Mouse (Mus musculus) limb, embryonic 13.5 days (tissue): ENCODE results near the gene Dnaja3. TPM values are rescaled to one million over a fixed set of nuclear protein-coding genes. Genes with fewer than 3 reads are reported as not detected.

Experiments used
- ATAC-seq: fragments of 200-750 bp; cut with Nextera tagmentation; 2 replicates; pipeline ENCODE4 v1.8.0; 2017; ENCODE audit warnings: low read depth, moderate number of reproducible peaks, moderate TSS enrichment; ENCODE audit not compliant: low FRiP score
- H3K27ac ChIP-seq: fragments of 300-500 bp; sonication (generic); 2 replicates; pipeline ENCODE4 v1.5.1; 2015; ENCODE audit warnings: inconsistent platforms, mild to moderate bottlenecking, moderate library complexity
- H3K27me3 ChIP-seq: fragments of 300-500 bp; sonication (generic); 2 replicates; pipeline ENCODE4 v1.6.1; 2015; ENCODE audit warnings: mild to moderate bottlenecking, inconsistent platforms
- H3K36me3 ChIP-seq: fragments of 300-500 bp; sonication (generic); 2 replicates; pipeline ENCODE4 v1.6.1; 2015; ENCODE audit warnings: inconsistent platforms, mild to moderate bottlenecking, moderate library complexity
- H3K4me1 ChIP-seq: fragments of 300-500 bp; sonication (generic); 2 replicates; pipeline ENCODE4 v1.6.1; 2015; ENCODE audit warnings: inconsistent platforms
- H3K4me2 ChIP-seq: fragments of 300-500 bp; sonication (generic); replicated peaks from 2 replicates; pipeline ENCODE4 v1.6.1; 2015; ENCODE audit warnings: inconsistent platforms, mild to moderate bottlenecking, moderate library complexity
- H3K4me3 ChIP-seq: fragments of 300-500 bp; sonication (generic); 2 replicates; pipeline ENCODE4 v1.5.1; 2015; ENCODE audit warnings: moderate library complexity, mild to moderate bottlenecking, inconsistent platforms
- H3K9ac ChIP-seq: fragments of 300-500 bp; sonication (generic); 2 replicates; pipeline ENCODE4 v1.6.1; 2015; ENCODE audit warnings: mild to moderate bottlenecking, inconsistent platforms
- H3K9me3 ChIP-seq: fragments of 300-500 bp; sonication (generic); 2 replicates; pipeline ENCODE4 v1.6.1; 2016; ENCODE audit warnings: inconsistent platforms
- WGBS: fragments of 180-500 bp; shearing (Covaris S2); methylation state at CpG from one replicate; pipeline ENCODE4 v1.1.7; 2015; 5-methylcytosine and 5-hydroxymethylcytosine counted together
- polyA plus RNA-seq: library from polyadenylated mRNA; unstranded; fragments of >200 nt; fragmentation: Nextera tagmentation; extraction: Ambion mirVana; gene quantifications from 2 replicates; pipeline ENCODE4 v1.2.1, GENCODE M21; 2015

Gene Dnaja3
- polyA plus RNA-seq, 1 experiment from 2014 or later = 60.0 TPM

DNA sequence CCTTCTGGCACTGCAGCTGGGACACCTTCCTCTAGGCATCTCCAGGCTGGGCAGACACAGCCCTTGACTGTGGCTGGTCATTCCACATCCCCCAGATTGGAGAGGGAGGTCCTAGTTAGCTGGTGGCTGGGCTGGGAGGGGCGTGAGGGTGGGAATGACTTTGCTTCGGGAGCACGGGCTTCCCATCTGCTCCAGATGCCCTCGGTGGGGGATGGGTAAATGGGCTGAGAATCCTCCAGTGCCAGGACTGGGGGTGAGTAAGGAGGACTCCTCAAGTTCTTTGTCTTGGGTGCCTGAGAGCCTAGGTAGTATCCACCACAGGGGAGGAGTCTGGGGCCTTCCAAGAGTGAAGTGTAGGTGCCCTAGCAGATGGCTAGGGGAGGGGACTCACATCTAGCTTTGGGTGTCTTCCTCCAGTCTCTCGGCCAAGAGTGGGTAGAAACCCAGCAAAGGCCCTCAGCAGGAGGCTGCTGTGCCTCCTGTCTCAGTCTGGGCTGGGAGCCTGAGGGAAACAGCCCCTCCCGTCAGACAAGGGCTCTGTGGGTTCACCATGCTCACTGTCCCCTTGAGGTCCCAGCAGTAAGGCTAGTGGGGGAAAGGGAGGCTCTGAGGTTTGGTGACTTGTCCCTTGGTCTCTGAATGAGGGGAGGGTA is 40.8 kb upstream of the Dnaja3 start:
- H3K4me1 ChIP-seq = peaks cover 89% of the 10 kb centered on the region

DNA sequence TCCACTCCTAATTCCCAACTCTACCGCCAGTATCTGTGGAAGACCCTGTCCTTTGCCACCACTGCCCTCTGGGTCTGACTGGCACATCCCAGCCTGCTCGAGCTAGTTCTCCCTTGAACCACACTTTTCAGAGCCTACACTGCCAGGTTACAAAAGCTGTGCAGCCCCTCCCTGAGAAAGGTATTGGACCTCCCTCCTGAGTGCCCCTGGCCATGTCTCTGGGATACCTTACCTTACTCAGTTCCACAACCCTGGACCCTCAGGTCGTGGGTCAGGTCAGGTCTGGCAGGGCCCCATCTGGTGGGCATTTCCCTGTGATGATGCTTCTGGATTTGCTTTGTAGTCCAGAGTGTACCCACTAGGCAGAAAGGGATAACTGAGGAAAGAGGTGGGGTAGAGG is 40.2 kb upstream of the Dnaja3 start:
- no peak overlapping the region for H3K4me2 ChIP-seq
- H3K27ac ChIP-seq = peak overlapping the region; percentile 67; the same call in 1 of the 2 replicates
- 84% methylated on average over 3 of the region's 3 CpGs for WGBS
- no peaks in the 10 kb centered on the region for H3K9me3 ChIP-seq
- ATAC-seq = no peak
- no peak overlapping the region for H3K4me3 ChIP-seq
- H3K4me1 ChIP-seq = peaks cover 95% of the 10 kb centered on the region
- H3K27me3 ChIP-seq = no peaks in the 10 kb centered on the region
- H3K36me3 ChIP-seq = peaks cover 2% of the 10 kb centered on the region; the same call in 1 of the 2 replicates
- H3K9ac ChIP-seq = no peak overlapping the region

More for the DNA sequence above, 40.8 kb upstream of the Dnaja3 start:
- Histone ChIP-seq H3K9me3 (no peaks in the 10 kb centered on the region), H3K4me3 (peak overlapping the region; percentile 90; the same call in 1 of the 2 replicates), H3K4me2 (peak overlapping the region; percentile 100), H3K9ac (peak overlapping the region; percentile 57), H3K27me3 (no peaks in the 10 kb centered on the region), H3K36me3 (peaks cover 2% of the 10 kb centered on the region; the same call in 1 of the 2 replicates), H3K27ac (peak overlapping the region; percentile 67)
- 22% methylated on average over 6 of the region's 6 CpGs for WGBS
- ATAC-seq = no peak

DNA sequence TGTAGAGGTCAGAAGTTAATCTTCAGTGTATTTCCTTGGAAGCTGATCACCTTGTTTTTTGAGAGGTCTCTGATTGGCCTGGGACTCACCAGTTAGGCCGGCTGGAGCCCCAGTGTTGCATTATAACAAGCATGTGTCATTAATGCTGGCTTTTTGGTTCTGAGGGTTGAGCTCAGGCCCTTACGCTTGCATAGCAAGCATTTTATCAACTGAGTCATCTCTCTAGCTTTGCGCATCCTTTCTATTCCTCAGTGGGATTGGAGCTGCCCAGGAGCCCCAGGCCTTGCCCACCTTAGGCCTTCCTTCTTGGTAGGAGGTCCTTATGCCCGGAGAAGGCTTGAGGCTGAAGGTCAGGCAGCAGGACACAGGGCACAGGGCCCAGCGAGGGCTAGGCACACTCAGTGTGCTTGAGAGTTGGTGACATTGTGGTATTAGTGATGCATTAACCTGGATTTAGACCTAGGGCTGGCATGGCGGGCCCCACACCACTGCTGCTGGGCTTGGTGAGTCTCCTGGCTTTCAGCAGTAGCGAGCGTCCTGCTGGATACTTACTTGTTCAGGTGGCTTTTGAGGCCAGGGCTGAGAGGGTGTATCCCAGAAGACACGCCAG is 39.0 kb upstream of the Dnaja3 start:
- H3K4me2 ChIP-seq = 0 out of 2 replicates have a peak overlapping the region, but pooled peaks have one; percentile 11
- WGBS = 68% methylated on average over 9 of the region's 9 CpGs
- H3K36me3 ChIP-seq = peaks cover 2% of the 10 kb centered on the region; the same call in 1 of the 2 replicates
- H3K4me1 ChIP-seq = peaks cover 100% of the 10 kb centered on the region
- no peaks in the 10 kb centered on the region for H3K27me3 ChIP-seq
- peak overlapping the region; percentile 55; the same call in 1 of the 2 replicates for H3K27ac ChIP-seq
- H3K9ac ChIP-seq = 0 out of 2 replicates have a peak overlapping the region, but pooled peaks have one; percentile 19
- no peak for ATAC-seq
- H3K9me3 ChIP-seq = no peaks in the 10 kb centered on the region
- no peak overlapping the region for H3K4me3 ChIP-seq

DNA sequence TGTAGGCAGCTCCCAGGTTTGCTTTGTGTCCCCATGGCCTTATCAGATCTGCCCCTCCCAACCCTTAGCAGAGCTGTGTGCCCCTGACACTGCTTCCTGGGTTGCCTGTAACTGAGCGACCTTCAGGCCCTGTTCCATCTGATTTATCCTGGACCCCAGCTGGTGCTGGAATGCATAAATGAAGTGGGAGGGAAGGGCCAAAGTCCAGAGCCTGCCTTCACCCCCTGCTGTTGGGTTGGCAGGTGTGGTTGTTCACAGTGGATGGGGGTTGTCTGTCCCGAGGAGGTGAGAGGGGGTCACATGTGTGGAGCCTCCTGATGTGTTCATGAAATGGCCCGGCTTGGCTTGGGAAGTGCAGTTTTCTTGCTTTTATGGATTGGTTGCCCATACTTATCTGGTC is 37.6 kb upstream of the Dnaja3 start:
- Histone ChIP-seq H3K9me3 (no peaks in the 10 kb centered on the region), H3K9ac (peak overlapping the region; percentile 56), H3K27me3 (no peaks in the 10 kb centered on the region), H3K4me3 (no peak overlapping the region), H3K4me2 (peak overlapping the region; percentile 57), H3K27ac (peak overlapping the region; percentile 92), H3K36me3 (peaks cover 2% of the 10 kb centered on the region; the same call in 1 of the 2 replicates), H3K4me1 (peaks cover 100% of the 10 kb centered on the region)
- WGBS = 8% methylated on average over 3 of the region's 3 CpGs
- ATAC-seq = no peak

DNA sequence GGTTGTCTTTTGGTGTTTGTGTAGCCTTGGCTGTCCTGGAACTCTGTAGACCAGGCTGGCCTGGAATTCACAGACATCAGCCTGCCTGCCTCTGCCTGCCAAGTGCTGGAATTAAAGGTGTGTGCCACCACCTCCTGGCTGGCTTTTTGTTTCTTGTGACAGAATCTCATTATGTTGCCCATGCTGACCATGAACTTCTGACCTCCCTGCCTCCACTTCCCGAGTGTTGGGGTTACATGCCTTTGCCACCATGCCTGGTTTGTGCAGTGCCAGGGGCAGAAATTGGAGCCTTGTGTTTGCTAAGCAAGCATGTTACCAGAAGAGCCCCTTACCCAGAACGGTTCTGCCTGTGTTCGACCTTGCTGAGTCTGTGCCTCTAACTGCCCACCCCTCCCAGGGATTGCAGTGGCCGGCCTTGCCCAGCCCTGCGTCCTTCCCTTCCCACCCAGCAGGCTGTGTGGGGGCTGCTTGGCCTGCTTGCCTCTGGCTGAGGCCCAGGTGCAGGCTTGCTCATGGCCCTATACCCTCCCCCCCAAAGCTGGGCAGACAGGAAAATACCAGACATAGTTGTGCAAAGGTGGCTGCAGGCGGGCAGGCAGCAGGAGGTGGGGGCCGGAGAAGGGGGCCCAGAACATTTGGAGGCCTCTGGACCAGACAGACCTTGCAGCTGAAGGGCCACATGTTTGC is 36.9 kb upstream of the Dnaja3 start:
- Histone ChIP-seq H3K4me3 (0 out of 2 replicates have a peak overlapping the region, but pooled peaks have one; percentile 10), H3K27ac (peak overlapping the region; percentile 92), H3K27me3 (no peaks in the 10 kb centered on the region), H3K9ac (peak overlapping the region; percentile 56), H3K36me3 (peaks cover 2% of the 10 kb centered on the region; the same call in 1 of the 2 replicates), H3K4me2 (peak overlapping the region; percentile 57), H3K4me1 (peaks cover 100% of the 10 kb centered on the region), H3K9me3 (no peaks in the 10 kb centered on the region)
- peak; percentile 54 for ATAC-seq
- 5% methylated on average over 7 of the region's 7 CpGs for WGBS

DNA sequence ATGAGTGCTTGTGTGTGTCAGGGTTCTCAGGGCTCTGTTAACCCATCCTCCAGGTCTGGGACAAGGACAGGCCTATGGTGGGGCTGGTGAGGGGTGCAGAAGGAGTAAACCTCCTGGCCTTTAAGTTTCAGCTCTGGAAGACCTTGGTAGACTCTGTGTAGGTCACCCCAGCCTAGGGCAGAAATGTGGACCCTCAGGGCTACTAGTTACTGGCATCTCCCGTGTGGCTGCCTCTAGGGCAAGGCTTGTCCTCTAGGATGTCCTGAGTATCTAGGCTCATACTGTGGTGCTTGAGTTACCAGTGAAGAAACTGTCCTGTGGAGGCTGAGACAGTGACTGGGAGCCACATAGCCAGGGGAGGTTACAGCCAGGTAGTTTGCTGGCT is 36.3 kb upstream of the Dnaja3 start:
- H3K9ac ChIP-seq = peak overlapping the region; percentile 56
- 30% methylated on average over 1 of the region's 1 CpGs for WGBS

DNA sequence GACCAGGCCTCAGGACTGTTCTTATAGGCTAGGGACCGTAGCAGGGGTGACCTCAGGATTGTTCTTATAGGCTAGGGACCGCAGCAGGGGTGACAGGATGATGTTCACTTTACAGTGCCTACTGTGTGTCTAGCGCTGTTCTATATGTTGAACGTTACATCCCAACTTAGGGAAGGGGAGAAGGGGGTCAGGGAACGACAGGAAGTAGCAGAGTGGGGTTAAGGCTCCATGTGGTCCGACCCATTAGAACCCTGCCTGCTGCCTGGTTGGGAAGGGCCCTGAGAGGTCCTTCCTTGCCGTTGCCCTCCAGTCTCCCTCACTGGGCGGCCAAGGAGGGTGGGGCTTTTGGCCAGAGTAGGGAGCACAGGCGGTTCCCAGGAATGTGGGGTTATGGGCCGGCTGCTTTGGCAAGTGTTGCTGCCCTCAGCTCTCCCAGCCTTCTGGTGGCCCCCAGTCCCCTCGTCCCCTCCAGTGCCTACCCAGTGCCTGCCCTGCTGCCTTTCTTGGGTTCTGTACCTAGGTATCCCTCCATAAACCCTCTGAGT is 35.4 kb upstream of the Dnaja3 start:
- WGBS = 59% methylated on average over 11 of the region's 11 CpGs
- no peaks in the 10 kb centered on the region for H3K27me3 ChIP-seq
- H3K36me3 ChIP-seq = peaks cover 10% of the 10 kb centered on the region
- no peak for ATAC-seq
- H3K4me2 ChIP-seq = peak overlapping the region; percentile 57
- H3K4me3 ChIP-seq = 0 out of 2 replicates have a peak overlapping the region, but pooled peaks have one; percentile 3
- no peaks in the 10 kb centered on the region for H3K9me3 ChIP-seq
- H3K27ac ChIP-seq = peak overlapping the region; percentile 92; the same call in 1 of the 2 replicates
- H3K9ac ChIP-seq = peak overlapping the region; percentile 31; the same call in 1 of the 2 replicates
- H3K4me1 ChIP-seq = peaks cover 94% of the 10 kb centered on the region

More for the DNA sequence above, 36.3 kb upstream of the Dnaja3 start:
- H3K27ac ChIP-seq = peak overlapping the region; percentile 92
- peak overlapping the region; percentile 57 for H3K4me2 ChIP-seq
- H3K4me1 ChIP-seq = peaks cover 100% of the 10 kb centered on the region
- H3K36me3 ChIP-seq = peaks cover 1% of the 10 kb centered on the region
- peak; percentile 8; the same call in 1 of the 2 replicates for ATAC-seq
- H3K9me3 ChIP-seq = no peaks in the 10 kb centered on the region
- no peaks in the 10 kb centered on the region for H3K27me3 ChIP-seq
- H3K4me3 ChIP-seq = 0 out of 2 replicates have a peak overlapping the region, but pooled peaks have one; percentile 10

DNA sequence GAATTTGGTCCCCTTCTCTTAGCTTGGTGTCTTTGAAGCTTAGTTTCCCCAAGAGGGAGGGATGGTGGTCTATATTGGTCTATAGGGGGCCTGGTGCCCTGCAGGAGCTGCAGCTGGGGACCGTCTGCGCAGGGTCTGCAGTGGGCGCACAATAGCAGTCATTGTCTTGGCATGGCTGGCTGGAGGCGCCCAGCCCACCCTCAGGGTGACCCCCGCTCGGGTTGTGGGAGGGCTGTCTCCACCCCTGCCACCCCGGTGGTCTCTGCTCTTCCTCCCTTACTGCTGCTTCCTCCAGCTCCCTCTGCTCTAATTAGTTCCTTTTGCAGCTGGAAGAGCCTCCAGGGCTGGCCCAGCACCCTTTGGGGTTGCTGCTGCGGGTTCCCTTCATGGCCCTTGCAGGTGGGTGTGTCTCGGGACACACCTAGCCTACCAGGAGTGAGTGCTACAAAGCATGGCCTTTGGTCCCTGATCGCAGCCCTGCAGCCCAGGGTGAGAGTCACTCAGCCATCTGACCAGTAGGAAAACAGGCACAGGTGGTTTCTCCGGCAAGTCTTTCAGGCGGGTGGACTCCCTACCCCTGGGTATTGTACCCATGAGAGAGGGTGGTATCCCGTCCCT is 34.2 kb upstream of the Dnaja3 start:
- Histone ChIP-seq H3K4me1 (peaks cover 81% of the 10 kb centered on the region), H3K27ac (peak overlapping the region; percentile 73; the same call in 1 of the 2 replicates), H3K4me2 (peak overlapping the region; percentile 38), H3K9me3 (no peaks in the 10 kb centered on the region), H3K36me3 (peaks cover 22% of the 10 kb centered on the region), H3K4me3 (no peak overlapping the region), H3K27me3 (no peaks in the 10 kb centered on the region), H3K9ac (peak overlapping the region; percentile 39; the same call in 1 of the 2 replicates)
- no peak for ATAC-seq
- WGBS = 45% methylated on average over 13 of the region's 13 CpGs

DNA sequence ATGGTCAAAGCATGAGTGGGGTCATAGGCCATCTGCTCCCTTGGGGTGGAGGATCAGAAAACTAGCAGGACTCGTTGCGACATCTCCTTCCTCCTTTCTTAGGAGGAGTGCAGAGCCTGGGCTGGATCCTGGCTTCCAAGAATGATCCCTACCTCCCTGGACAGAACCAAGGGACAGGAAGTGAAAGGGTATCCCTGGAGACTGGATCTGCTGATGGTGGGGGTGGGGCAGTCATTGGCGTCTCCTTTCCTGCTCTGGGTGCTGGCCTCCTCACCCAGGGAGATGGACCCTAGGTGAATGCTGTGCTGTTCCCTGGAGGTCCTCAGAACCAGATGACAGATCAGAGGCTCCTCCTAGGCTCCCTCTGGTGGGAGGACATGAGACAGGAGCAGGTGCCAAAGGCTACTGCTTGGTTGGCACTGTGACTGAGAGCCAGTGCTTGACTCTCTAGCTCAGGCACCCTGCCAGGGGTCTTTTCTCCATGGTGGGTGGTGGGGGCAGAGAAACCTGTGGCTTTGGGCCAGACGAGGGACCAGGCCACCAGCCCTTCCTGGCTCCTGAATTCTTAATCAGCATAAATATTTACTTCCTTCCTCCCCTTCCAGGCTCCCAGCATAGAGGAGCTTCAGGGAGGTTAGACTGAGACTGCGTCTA is 33.2 kb upstream of the Dnaja3 start:
- H3K9me3 ChIP-seq = no peaks in the 10 kb centered on the region
- 32% methylated on average over 5 of the region's 5 CpGs for WGBS
- H3K27me3 ChIP-seq = no peaks in the 10 kb centered on the region
- H3K4me2 ChIP-seq = 0 out of 2 replicates have a peak overlapping the region, but pooled peaks have one; percentile 9
- H3K36me3 ChIP-seq = peaks cover 31% of the 10 kb centered on the region
- ATAC-seq = no peak
- peaks cover 72% of the 10 kb centered on the region for H3K4me1 ChIP-seq
- H3K9ac ChIP-seq = peak overlapping the region; percentile 43; the same call in 1 of the 2 replicates
- H3K4me3 ChIP-seq = no peak overlapping the region
- H3K27ac ChIP-seq = peak overlapping the region; percentile 73; the same call in 1 of the 2 replicates

DNA sequence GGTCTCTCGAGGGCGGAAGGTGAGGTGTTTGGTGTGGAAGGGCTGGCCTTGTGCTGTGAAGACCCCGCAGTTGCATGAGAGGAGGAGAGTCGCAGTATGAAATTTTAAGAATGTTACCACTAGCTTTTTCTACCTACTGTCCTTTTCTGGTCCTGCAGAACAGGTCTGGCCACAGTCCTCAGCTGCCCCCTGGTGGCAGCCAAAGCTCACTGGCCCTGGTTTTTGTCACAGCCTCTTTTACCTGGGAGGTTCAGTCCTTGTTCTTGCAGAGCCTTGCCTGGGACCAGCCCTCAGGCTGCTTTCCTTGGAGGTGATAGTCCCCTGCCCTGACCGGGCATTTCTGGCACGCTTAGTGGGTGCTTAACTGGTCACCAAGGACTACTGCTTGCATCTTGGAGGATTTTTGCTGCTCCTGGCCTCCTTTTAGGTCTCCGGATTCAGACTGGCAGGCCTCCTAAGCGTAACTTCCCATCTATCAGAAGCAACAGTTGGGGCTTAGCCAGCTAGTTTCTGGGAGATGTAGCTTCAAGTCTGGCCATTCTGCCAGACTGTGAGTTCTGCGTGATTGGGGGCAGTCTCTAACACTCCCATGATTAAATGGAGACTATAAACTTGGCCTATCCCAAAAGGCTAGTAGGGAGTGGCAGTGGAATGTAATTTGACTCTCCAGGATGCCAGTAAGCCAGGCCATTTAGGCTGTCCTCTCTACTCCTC is 31.8 kb upstream of the Dnaja3 start:
- WGBS = 35% methylated on average over 9 of the region's 9 CpGs
- H3K4me2 ChIP-seq = 0 out of 2 replicates have a peak overlapping the region, but pooled peaks have one; percentile 14
- no peaks in the 10 kb centered on the region for H3K9me3 ChIP-seq
- peaks cover 58% of the 10 kb centered on the region for H3K4me1 ChIP-seq
- ATAC-seq = peak; percentile 30
- H3K27ac ChIP-seq = peak overlapping the region; percentile 73
- H3K9ac ChIP-seq = peak overlapping the region; percentile 43
- peaks cover 45% of the 10 kb centered on the region for H3K36me3 ChIP-seq
- H3K27me3 ChIP-seq = no peaks in the 10 kb centered on the region
- no peak overlapping the region for H3K4me3 ChIP-seq
